Mouse (Mus musculus): ENCODE data around the gene Abcc8.
"Not testable (repeated sequence)": the region's sequence is repeated elsewhere in the genome, so short reads cannot be mapped to it uniquely, and the experiment has no call there.

Abcc8 gene

DNA sequence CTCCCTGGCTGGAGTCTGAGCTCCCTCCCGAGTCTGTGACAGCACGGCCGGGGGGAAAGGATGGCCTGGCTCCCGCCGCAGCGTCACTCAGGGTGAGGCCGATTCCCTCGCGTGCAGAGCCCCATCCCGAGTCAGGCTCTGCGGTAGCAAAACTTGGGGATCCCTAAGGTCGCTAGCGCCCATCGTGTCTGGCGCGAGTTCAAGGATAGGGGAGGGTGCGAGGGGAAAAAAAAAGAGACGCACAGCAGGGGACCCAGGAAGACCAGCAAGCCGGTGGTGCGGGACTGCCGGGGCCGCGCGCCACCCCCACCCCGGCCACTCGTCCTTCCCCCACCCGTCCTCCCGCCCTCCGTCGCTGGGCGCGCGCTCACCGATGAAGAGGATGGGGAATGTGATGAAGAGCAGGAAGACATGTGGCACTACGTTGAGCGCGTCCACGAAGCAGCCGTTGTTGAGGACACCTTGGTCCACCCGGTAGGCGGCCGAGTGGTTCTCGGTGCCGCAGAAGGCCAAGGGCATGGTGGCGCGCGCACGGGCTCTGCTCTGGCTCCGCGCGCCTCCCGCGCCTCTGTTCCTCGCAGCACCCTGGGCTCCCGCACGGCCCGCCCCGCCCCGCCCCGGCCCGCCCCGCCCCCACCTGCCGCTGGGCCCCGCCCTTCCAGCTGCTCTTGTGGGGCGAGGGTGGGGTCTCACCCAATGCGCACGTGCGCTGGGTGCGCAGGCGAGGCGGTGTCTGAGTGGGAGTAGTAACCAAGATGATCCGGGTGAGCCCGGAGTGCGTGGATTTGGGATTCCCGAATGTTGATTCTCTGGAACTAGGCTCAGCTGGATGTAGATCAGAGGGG, at the start of gene Abcc8:
TSS of gene Abcc8 (minus strand) at position 603 of the 845 bp plus-strand sequence.
- no peak for DNase-seq

DNA sequence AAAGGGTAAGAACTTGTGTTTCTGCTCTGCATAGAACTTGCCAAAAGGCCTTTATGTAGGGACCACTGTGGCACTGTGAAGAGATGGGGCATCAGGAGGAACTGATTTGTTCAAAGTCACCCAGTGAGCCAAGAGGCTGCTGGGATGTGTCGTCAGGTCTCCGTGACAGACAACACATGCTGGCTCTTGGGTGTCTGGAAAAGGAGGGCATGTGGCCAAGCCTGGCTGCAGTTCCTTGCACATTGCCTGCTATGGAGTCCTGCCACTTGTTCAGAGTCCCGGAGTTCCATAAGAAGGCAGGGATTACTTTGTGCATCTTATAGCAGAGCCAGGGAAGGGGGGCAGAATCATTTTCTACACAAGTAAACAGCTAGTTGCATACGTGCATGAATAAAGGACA, 47.1 kb upstream of the Abcc8 start:
- peak; percentile 58 for DNase-seq

DNA sequence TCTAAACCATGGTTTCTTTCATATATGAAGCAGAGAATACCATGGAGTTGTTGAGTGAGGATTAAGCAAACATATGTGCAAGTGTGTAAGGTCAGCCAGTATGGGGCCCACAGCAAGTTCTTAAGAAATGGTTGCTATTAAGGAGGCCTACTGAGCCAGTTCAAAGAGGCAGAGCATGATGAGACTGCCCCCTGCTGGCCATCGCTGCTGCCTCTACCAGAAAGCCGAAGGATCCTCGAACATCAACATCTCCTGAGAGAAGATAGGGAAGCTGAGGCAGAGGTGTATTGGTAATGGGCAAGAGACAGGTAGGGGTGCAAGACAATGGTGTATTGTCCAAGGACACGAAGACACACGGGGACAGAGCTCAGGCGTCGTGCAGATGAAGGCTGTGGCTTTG, 46.4 kb upstream of the Abcc8 start:
- peak; percentile 39 for DNase-seq

DNA sequence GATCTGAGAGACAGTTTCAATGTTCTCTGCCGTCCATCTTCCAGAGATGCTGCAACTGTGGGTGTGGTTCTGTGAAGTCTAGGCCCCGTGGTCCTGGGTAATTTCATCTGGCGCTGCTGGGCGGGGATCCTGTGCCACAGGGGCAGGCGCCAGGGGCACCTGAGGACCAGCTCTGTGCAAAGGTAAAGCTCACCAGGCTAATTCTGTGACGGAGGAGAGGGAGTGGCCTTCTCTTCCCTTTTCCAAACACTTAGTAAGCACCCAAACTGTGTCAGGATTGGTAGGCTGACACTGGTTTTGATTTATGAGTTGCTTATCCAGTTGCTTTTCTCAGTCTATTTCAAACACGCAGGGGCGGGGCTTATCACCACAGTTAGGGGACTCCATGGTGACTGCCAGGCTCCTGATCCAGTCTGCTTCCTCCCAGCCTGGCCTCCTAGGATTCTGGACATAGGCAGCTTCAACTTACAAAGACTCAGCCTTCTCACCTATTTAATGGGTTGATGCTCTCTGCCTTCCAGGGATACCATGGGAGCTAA, 40.8 kb upstream of the Abcc8 start:
- DNase-seq, result no peak

DNA sequence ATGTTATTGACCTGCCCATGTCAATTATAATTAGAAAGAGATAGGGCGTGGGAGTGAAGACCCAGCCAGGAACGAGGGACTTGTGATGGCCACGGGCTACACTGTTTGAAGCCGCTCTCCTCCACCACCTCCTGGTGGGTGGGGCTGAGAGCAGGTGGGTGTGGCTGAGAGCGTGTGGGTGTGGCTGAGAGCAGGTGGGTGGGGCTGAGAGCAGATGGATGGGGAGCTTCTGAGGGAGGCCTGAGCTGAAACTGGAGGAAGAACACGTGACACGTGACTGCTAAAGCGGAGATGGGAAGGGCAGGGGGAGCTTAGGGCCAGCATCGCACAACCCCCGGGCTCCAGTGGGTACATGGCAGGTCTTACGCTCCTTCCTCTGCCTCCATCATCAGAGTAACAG, 38.6 kb upstream of the Abcc8 start:
- no peak for DNase-seq

DNA sequence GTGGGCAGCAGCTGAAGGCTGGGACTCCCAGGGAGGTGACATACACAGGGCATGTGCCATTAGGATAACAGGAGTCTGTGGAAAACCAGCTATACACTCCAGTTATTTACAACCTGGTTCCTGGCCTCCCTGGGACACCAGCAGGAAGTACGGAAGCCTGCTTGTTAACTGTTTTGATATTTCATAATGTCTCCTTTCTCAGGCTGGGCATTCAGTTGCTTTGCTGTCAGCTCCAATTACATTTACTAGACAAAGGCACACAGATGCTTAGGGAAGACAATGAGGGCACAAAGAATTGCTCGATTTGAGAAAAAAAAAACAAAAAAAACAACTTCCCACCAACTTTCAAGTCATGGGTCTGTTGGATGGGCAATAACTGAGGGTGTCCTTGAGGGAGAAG, 36.6 kb upstream of the Abcc8 start:
- DNase-seq, result no peak

DNA sequence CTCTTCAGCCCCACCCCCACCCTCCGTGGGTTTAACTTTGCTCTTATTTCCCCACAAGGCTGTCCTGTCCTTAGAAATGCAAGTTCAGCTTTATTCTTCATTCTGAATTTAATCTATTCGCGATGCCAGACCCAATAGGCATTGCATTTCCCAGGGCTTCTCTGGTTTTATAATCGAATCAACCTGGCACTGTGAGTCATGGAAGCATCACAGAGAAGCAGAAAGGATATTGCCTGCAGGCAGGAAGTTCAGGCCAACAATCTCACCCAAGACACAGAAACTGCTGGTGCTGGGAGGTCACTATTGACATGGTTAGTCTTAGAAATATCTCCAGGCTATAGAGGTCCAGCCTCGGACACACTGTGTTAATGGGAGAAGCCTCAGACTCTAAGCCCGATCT, 30.4 kb upstream of the Abcc8 start:
- DNase-seq, result no peak

DNA sequence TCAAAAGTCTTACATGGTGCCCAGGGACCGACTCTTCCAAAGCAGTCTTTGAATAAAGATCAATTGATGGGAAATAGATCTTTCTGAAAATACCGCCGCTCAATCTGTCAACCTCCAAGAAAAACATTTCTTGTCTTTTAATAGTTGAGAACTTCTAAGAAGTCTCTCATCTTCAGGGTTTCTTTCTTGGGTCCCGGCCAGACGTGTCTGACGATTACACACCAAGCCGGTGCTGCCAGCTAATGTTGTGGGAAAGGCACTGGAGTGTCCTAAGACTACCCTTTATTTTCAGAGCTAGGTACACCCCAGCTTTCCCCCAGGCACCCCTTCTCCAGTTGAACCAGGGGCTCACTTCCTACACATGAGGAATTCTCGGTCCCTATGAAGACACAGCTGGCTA, 28.3 kb upstream of the Abcc8 start:
- DNase-seq, result no peak

DNA sequence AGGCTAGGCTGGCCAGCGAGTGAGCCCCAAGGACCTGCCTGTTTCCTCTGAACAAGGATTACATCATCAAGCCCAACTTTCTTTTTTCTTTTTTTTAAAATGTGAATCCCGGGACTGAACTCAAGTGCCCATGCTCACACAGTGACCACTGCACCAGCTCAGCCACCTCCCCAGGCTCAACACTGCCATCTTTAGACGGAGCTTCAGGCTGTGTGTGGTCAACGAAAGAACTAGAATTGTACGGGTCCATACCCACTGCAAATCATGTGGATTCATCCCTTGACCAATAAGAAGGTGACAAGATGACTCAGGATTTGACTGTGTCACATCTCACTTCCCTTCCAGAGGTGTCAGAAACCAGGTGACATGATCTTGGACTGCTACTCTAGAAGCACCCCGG, 24.9 kb upstream of the Abcc8 start:
- no peak for DNase-seq

DNA sequence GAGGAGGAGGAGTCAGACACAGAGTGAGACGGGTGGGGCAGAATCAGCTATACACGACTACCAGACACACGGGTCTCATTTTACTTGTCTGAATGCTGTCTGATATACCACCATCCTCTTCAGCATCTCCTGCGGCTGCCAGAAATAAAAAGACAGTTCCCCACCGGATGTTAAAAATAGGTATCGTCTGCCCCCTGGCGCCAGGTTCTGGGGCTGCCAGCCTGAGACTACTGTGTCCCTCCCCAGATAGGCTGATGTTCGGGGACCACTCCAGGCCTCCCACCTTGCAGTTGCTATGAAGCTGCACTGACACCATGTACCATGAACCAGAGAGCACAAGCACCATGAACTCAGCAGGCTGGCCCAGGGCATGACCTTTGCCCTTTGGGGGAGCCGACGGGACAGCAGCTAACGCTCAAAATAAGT, 24.2 kb upstream of the Abcc8 start:
- peak; percentile 46 for DNase-seq

DNA sequence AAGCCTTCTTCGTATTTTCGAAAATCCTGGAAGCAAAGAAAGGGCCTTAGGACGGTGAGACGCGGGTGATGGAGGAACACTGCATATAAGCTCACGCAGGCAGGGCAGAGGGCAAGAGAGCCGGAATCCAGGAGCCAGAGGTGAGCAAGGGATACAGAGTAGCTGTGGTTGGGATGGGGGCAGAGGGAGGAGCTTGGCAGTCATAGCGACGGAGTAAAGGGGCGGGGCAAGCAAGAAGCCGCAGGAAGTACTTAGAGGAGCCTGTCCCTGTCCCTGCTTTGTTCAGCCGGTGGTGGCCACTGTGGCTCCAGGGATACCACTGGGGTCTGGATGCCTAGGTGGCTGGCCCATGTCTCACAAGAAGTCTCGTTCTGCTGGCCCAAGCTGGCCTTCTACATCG, 21.8 kb upstream of the Abcc8 start:
- no peak for DNase-seq

DNA sequence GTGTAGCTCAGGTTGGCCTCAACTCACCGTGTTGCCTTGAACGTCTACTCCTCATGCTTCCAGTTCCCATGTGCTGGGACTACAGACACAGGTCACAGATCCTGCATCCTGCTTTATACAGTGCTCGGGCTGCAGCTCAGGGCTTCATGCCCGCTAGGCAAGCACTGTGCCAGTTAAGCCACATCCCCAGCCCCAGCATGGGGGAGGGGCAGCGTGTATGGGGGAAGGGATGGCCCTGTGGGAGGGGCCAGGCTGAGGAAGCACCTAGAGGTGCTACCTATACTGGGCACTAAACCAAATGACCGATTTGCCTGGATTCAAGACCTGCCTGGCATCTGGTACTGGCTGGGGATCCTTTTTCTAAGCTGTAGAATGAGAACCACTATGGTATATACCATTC, 20.2 kb upstream of the Abcc8 start:
- DNase-seq, result no peak

DNA sequence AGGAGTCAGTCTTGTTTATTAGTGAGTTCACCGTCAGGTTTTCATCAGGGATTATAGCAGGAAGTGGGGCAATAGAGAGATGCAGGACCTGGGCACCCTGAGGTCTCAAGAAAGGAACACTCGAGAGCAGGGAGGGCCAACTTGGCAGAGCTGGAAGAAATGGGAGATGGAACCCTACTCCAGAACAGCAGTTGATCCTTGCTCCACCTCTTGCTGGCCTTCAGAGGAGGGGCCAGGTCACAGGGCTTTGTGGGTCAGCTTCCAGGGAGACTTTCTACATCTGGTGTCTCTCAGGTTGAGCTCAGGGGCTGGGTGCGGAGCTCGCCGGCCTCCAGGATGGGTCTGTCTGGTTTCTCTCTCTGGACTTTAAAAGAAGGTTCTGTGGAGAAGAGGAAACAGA, 15.5 kb upstream of the Abcc8 start:
- no peak for DNase-seq

DNA sequence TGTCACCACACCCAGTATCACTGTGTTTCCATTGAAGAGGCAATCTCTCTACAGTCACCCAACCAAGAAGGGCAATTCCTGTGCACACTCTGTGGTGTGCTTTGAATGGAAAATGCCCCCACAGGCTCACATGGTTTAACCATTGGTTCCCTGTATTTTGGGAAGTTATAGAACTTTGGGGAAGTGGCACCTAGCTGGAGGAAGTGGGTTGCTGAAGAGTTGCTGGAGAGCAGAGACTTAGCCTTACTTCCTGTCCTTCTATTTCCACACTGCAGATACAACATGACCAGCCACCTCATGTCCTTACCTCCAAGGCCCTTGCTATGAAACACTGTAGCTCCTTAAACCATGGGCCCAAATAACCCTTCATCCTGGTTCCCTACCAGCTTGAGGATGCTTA, 4.4 kb upstream of the Abcc8 start:
- DNase-seq, result no peak

DNA sequence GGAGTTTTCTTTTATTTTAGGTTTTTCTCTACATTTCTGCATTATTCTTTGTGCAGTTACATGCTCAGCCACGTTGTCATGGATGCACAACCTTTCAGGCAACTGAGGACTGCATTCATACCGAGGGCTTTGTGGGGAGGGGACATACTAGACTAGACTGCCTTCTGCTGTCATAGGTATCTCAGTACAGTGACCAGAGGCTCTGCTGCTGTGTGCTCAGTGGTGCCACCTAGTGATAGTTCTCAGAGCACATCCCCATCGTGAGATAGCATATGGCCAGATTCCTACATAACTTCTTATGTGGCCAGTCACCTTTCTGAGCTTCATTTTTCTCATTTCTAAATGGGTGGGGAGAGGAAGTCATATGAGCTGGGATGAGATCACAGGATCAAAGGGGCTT, 1.8 kb upstream of the Abcc8 start:
- DNase-seq, result peak; percentile 54

DNA sequence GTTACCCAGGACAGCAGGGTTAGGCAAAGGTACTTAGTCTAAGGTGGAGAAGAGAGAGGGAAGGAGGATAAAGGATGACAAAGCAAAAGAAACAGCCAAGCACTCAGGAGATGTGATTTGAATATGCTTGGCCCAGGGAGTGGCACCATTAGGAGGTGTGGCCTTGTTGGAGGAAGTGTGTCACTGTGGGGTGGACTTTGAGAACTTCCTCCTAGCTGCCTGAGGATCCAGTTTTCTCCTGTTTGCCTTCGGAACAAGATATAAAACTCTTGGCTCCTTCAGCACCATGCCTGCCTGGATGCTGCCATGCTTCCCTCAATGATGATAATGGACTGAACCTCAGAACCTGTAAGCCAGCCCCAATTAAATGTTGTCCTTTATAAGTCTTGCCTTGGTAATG, 10.9 kb downstream of the Abcc8 start:
- not testable (repeated sequence) for DNase-seq

DNA sequence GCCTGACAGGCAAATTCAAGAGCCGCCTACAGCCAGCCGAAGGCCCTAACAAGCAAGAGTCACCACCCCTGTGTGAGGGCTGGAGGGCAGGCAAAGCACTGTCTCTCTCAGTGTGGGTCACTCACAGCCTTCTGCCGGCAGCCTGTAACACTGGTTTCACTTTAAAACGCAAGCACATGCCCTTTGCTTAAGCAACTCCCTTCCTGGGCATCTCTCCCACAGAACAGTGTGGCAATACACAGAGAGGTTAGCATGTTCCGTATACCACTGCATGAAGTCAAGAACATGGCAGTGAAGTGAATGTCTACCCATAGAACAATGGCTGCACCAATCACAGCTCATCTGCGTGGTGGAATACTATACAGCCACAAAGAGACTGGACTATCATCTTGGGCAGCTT, 11.4 kb downstream of the Abcc8 start:
- no peak for DNase-seq

DNA sequence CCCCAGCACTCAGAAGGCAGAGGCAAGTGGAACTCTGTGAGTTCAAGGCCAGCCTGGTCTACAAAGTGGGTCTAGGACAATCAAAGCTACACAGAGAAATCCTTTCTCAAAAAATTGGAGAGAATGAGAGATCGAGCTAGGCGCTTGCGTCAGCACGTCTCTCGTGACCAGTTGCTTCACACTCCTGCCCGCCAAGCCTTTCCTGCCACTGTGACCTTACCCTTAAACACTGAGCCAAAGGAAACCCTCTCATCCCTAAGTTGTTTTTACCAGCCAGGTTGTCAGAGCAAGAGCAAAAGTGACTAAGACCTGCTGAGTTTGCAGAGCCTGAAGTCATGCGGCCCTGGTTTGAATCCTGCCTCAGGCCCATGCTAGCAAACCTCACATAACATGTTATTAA, 11.9 kb downstream of the Abcc8 start:
- no peak for DNase-seq

DNA sequence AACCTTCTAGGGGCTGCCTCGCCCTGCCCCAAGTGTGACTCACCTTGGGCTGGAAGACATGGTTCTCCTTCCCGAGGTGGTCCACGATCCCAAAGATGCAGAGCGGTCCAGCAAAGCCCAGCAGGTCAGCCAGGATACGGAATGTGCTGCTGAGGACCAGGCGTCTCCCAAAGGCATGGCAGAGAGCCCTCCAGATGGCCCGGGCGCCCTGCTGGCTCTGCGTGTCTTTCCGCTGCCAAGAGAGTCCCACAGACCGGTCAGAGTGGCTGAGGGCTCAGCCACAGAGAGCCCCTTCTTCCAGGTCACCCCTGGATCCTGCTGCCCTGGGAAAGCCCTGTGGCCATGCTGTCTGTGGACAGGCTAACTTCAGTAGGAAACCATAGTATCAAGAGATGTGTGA, 14.0 kb downstream of the Abcc8 start:
- no peak for DNase-seq

DNA sequence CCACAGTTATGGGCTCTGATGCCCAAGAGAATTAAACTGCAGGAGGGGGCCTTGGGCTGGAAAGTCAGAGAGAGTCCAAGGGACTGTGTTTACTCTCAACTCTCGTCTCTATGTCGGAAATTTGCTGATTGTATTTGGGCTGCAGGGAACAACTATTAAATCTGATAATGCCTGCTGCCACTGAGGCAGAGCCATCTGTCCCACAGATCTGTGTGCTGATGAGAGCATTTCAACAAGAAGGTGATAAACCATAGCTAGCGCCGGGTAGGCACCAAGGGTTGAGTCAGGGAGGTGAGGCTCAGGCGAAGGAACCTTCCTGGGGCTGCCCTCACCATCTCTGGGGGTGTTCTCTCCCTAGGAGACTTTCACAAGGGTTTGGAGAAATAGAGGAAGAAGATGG, 17.1 kb downstream of the Abcc8 start:
- no peak for DNase-seq

DNA sequence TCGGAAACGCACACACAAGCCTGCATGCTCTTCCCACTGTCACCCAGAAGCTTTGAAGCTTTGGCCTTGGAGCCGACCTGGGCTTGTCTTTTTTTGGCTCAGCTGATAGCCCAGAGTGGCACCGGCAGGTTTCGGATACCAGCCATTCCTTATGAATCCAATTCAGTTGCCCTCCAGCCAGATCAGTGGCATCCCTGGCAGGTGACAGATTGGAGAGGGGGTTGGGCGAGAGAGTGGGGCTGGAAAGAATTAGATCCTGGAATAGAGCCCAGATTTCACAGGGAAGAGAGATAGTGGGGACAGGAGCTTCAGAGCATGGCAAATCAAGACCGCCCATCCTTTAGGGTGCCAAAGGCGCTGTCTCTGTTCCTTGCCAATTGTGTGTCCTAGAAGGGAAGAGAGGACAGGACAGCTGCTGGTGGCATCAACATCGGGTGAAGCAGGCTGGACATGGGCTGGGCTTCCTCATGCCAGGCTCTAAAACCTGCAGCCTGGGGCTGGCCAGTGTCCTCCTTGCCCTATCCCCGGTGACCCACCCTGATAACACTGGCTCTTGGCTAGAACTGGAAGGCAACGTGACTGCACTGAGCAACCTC, 17.6 kb downstream of the Abcc8 start:
- DNase-seq, result no peak

DNA sequence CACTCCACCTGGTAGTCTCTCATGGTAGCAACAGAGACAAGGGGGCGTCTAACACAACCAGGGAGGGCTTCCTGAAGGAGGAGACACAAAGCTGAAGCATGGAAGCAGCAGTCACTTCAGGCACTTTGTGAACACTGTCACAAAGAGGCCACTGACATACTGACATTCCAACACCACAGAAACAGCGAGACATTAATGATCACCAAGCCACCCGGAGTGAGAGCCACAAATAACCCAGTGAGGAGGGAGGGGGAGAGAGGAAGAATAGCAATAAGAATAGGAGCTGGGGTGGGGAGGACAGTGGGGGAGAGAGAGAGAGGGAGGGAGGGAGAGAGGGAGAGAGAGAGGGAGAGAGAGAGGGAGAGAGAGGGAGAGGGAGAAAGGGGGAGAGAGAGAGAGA, 18.2 kb downstream of the Abcc8 start:
- no peak for DNase-seq

DNA sequence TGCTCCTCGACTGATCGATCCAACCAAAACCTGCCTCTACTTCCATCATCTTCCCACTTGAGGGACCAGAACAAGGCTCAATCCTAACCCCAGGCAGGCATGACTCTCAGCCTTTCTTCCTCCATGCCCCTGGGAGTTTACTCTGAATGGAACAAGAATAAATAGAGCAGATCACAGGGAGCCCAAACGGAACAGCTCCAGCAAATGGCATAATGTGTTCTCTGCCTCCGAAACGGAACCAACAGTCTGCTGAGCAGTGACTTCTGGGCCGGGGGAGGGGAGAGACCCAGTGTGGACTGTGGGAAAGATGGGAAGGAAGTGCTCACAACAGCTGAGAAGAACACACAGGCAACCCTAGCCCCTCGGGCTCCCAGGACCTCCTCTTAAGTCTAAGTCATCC, 22.1 kb downstream of the Abcc8 start:
- no peak for DNase-seq
